Mouse (Mus musculus): ENCODE measurements at regions not wholly inside any gene's neighbourhood (a gene's known extent, or its start where the extent isn't known, plus 50 kb on each side); places are given as distances from the start of the nearest gene placed in this dataset.
A peak's percentile ranks its signal among the peaks of the same experiment; 100 is the strongest.

DNA sequence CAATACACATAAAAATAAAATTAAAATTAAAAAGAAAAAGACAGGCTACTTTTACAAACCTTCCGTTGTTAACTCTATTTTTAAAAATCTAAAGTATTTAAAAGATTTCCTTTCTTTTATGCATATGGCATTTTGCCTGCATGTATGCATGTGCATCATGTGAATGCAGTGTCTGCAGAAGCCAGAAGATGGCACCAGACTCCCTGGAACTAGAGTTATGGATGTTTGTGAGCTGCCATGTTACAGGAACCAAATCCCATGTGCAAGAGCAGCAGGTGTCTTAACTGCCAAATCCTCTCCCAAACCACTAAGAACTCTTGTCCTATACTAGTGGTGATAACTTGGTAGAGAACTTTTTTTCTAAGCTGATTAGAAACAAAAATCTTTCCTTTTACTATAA is 60.1 kb upstream of the Abcb5 start:
- peak; percentile 29 for DNase-seq

DNA sequence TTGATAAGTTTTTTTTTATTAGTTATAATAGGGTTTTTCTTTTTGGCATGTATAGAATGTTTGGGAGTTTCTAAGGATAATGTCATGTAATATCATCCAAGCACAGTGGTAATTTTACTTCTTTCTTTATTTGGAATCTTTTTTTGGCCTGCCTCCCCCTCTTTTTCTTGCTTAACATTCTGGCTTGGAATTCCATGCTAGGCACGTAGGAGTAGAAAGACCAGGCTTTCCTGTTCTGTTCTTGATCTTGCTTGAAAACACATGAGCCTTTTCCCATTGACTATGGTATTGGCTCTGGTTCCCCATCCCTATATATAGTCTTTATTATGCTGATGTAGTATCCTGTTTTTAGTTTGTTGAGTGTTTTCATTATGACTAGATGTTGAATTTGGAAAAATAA is 57.8 kb upstream of the Abcb5 start:
- no peak for DNase-seq
